Mouse (Mus musculus): ENCODE data around the gene Slit1.

GRCm38 (mm10) chr19:41789110-41789961, 45.9 kb upstream of the Slit1 start:
- TF ChIP-seq CTCF (IDR thresholded peaks at IDR 0.05; ENCODE audit: low read depth), result no peak
- no peak for TF ChIP-seq EP300 (IDR thresholded peaks at IDR 0.05; ENCODE audit: low read depth)
